Comparison of ENCODE assay signal across 24 mouse cellular contexts in the genomic region with DNA sequence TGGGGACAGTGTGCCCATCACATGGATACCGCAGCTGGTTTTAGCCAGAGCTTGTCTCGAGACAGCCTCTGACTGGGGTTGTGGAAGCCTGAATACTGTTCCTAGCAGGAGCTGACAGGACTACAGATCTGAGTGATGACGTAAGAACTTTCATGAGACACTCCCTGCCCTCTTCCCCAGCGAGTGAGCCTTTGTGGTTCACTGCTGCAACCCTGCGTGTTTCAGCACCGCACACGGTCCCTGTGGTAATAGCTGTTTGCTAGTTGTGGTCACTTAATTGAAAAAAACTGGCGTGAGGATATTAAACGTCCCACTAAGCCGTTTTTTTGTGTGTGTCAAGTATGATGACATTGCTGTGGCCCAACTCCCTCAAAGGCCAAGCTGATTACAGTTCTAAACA.
DNase-seq lines count a peak whose midpoint lies in the region; ATAC-seq lines count a peak whose summit lies in the region.
"Had no signal": no experiment of that assay in that cellular context is flagged by ENCODE, and none has a peak within 500 bp of the region (broad histone marks: within the 10 kb centered on the region; RNA-seq: fewer than 3 reads in every experiment).

No protein-coding gene starts in this region.

- no peak for DNase-seq in forebrain, embryonic 10.5 days (ENCODE audit: extremely low spot score, low spot score)
- no peak for DNase-seq in forebrain, embryonic 14.5 days (ENCODE audit: low spot score)
- no peak for DNase-seq in midbrain, embryonic 10.5 days (ENCODE audit: low spot score)
- no peak for DNase-seq in embryonic facial prominence, embryonic 14.5 days (ENCODE audit: low spot score)
- DNase-seq in thymus, postnatal 0 days (ENCODE audit: low spot score) = no peak
- no peak for DNase-seq in layer of hippocampus, postnatal 14 days (ENCODE audit: low spot score in 2 of 2)
- DNase-seq: adrenal gland, postnatal 36 days; B cell, adult 2 months; cerebellum, adult 18-20 months; cerebellum, postnatal 36 days; heart, postnatal 36 days; layer of hippocampus, postnatal 36 days; lung, adult 2 months; right cerebral cortex, postnatal 25 days; thymus, adult 18-20 months had no signal

- H3K4me1 ChIP-seq in forebrain, embryonic 10.5 days = peaks cover 47% of the 10 kb centered on the region
- no peaks in the 10 kb centered on the region for H3K4me1 ChIP-seq in forebrain, embryonic 14.5 days (ENCODE audit: control insufficient read depth, insufficient read depth, low read length)
- H3K4me1 ChIP-seq in midbrain, embryonic 12.5 days = peaks cover 11% of the 10 kb centered on the region; the same call in 1 of the 2 replicates
- H3K4me1 ChIP-seq in midbrain, embryonic 10.5 days = peaks cover 41% of the 10 kb centered on the region
- H3K4me1 ChIP-seq in embryonic facial prominence, embryonic 14.5 days (ENCODE audit: control insufficient read depth, insufficient read depth, low read length) = peaks cover 11% of the 10 kb centered on the region; the same call in 1 of the 2 replicates
- no peaks in the 10 kb centered on the region for H3K4me1 ChIP-seq in midbrain, embryonic 13.5 days (replicated peaks)
- H3K4me1 ChIP-seq: forebrain, embryonic 15.5 days; midbrain, embryonic 15.5 days had no signal

- no peak for ATAC-seq in forebrain, embryonic 14.5 days
- no peak for ATAC-seq in midbrain, embryonic 12.5 days (ENCODE audit: low FRiP score, low read depth)
- peak; percentile 17; the same call in 1 of the 2 replicates for ATAC-seq in embryonic facial prominence, embryonic 14.5 days (ENCODE audit: low read depth)
- ATAC-seq in midbrain, embryonic 13.5 days = no peak
- ATAC-seq: forebrain, embryonic 15.5 days; intestine, embryonic 15.5 days; midbrain, embryonic 15.5 days had no signal

- H3K4me2 ChIP-seq in forebrain, embryonic 14.5 days (ENCODE audit: low read length) = no peak overlapping the region
- no peak overlapping the region for H3K4me2 ChIP-seq in midbrain, embryonic 12.5 days (replicated peaks)
- no peak overlapping the region for H3K4me2 ChIP-seq in embryonic facial prominence, embryonic 14.5 days (ENCODE audit: low read depth, low read length)
- no peak overlapping the region for H3K4me2 ChIP-seq in midbrain, embryonic 13.5 days (replicated peaks)
- H3K4me2 ChIP-seq: forebrain, embryonic 15.5 days; hindbrain, embryonic 14.5 days; intestine, embryonic 15.5 days; kidney, embryonic 15.5 days; limb, embryonic 15.5 days; midbrain, embryonic 15.5 days had no signal

- peaks cover 94% of the 10 kb centered on the region for H3K27me3 ChIP-seq in forebrain, embryonic 10.5 days (ENCODE audit: poor library complexity, severe bottlenecking)
- H3K27me3 ChIP-seq in forebrain, embryonic 14.5 days (replicated peaks; ENCODE audit: control insufficient read depth, insufficient read depth, low read length) = peaks cover 3% of the 10 kb centered on the region; the same call in 1 of the 2 replicates
- peaks cover 51% of the 10 kb centered on the region for H3K27me3 ChIP-seq in midbrain, embryonic 12.5 days
- peaks cover 65% of the 10 kb centered on the region for H3K27me3 ChIP-seq in midbrain, embryonic 10.5 days (ENCODE audit: low read depth, poor library complexity, severe bottlenecking)
- H3K27me3 ChIP-seq in embryonic facial prominence, embryonic 14.5 days (replicated peaks; ENCODE audit: control insufficient read depth, insufficient read depth, low read length) = no peaks in the 10 kb centered on the region
- peaks cover 46% of the 10 kb centered on the region for H3K27me3 ChIP-seq in midbrain, embryonic 13.5 days
- H3K27me3 ChIP-seq: forebrain, embryonic 15.5 days; intestine, embryonic 15.5 days; kidney, embryonic 15.5 days had no signal

- WGBS in forebrain, embryonic 10.5 days = 86% methylated on average over 10 of the region's 10 CpGs
- WGBS in forebrain, embryonic 14.5 days = 79% methylated on average over 10 of the region's 10 CpGs
- WGBS in midbrain, embryonic 12.5 days = 81% methylated on average over 10 of the region's 10 CpGs
- WGBS in midbrain, embryonic 10.5 days = 88% methylated on average over 10 of the region's 10 CpGs
- 71% methylated on average over 10 of the region's 10 CpGs for WGBS in embryonic facial prominence, embryonic 14.5 days
- WGBS in midbrain, embryonic 13.5 days = 82% methylated on average over 10 of the region's 10 CpGs

- H3K9me3 ChIP-seq in forebrain, embryonic 10.5 days = no peaks in the 10 kb centered on the region
- no peaks in the 10 kb centered on the region for H3K9me3 ChIP-seq in forebrain, embryonic 14.5 days (replicated peaks; ENCODE audit: control insufficient read depth, low read length)
- H3K9me3 ChIP-seq in midbrain, embryonic 12.5 days = no peaks in the 10 kb centered on the region
- H3K9me3 ChIP-seq in midbrain, embryonic 10.5 days (replicated peaks) = no peaks in the 10 kb centered on the region
- H3K9me3 ChIP-seq in embryonic facial prominence, embryonic 14.5 days (ENCODE audit: control insufficient read depth, low read length) = no peaks in the 10 kb centered on the region
- H3K9me3 ChIP-seq in midbrain, embryonic 13.5 days = no peaks in the 10 kb centered on the region
- H3K9me3 ChIP-seq: forebrain, embryonic 15.5 days; intestine, embryonic 15.5 days; kidney, embryonic 15.5 days; limb, embryonic 15.5 days; midbrain, embryonic 15.5 days had no signal

- H3K36me3 ChIP-seq in forebrain, embryonic 10.5 days (replicated peaks) = no peaks in the 10 kb centered on the region
- no peaks in the 10 kb centered on the region for H3K36me3 ChIP-seq in forebrain, embryonic 14.5 days (ENCODE audit: control insufficient read depth, insufficient read depth, low read length)
- no peaks in the 10 kb centered on the region for H3K36me3 ChIP-seq in midbrain, embryonic 12.5 days
- no peaks in the 10 kb centered on the region for H3K36me3 ChIP-seq in midbrain, embryonic 10.5 days
- H3K36me3 ChIP-seq in embryonic facial prominence, embryonic 14.5 days (ENCODE audit: control insufficient read depth, insufficient read depth, low read length) = no peaks in the 10 kb centered on the region
- H3K36me3 ChIP-seq in midbrain, embryonic 13.5 days = no peaks in the 10 kb centered on the region
- H3K36me3 ChIP-seq: forebrain, embryonic 15.5 days; intestine, embryonic 15.5 days; kidney, embryonic 15.5 days; limb, embryonic 15.5 days; midbrain, embryonic 15.5 days had no signal

- 0 out of 2 replicates have a peak overlapping the region, but pooled peaks have one; percentile 25 for H3K27ac ChIP-seq in forebrain, embryonic 10.5 days
- H3K27ac ChIP-seq in forebrain, embryonic 14.5 days (ENCODE audit: low read depth, low read length) = no peak overlapping the region
- H3K27ac ChIP-seq in midbrain, embryonic 12.5 days (replicated peaks) = no peak overlapping the region
- H3K27ac ChIP-seq in midbrain, embryonic 10.5 days (replicated peaks) = no peak overlapping the region
- no peak overlapping the region for H3K27ac ChIP-seq in embryonic facial prominence, embryonic 14.5 days (replicated peaks; ENCODE audit: low read depth, low read length)
- H3K27ac ChIP-seq in midbrain, embryonic 13.5 days = no peak overlapping the region
- H3K27ac ChIP-seq: forebrain, embryonic 15.5 days; hindbrain, embryonic 14.5 days; intestine, embryonic 15.5 days; kidney, embryonic 15.5 days; limb, embryonic 15.5 days; midbrain, embryonic 15.5 days had no signal

- H3K9ac ChIP-seq in forebrain, embryonic 14.5 days (ENCODE audit: low read length) = no peak overlapping the region
- 0 out of 2 replicates have a peak overlapping the region, but pooled peaks have one; percentile 11 for H3K9ac ChIP-seq in midbrain, embryonic 12.5 days (replicated peaks)
- H3K9ac ChIP-seq in embryonic facial prominence, embryonic 14.5 days (ENCODE audit: low read depth, low read length) = no peak overlapping the region
- H3K9ac ChIP-seq in midbrain, embryonic 13.5 days (replicated peaks) = no peak overlapping the region
- H3K9ac ChIP-seq: forebrain, embryonic 15.5 days; hindbrain, embryonic 14.5 days; intestine, embryonic 15.5 days; kidney, embryonic 15.5 days; limb, embryonic 15.5 days; midbrain, embryonic 15.5 days had no signal

- no peak overlapping the region for H3K4me3 ChIP-seq in forebrain, embryonic 10.5 days
- H3K4me3 ChIP-seq in forebrain, embryonic 14.5 days (ENCODE audit: low read depth, low read length) = no peak overlapping the region
- H3K4me3 ChIP-seq in midbrain, embryonic 12.5 days = no peak overlapping the region
- H3K4me3 ChIP-seq in midbrain, embryonic 10.5 days = no peak overlapping the region
- no peak overlapping the region for H3K4me3 ChIP-seq in embryonic facial prominence, embryonic 14.5 days (ENCODE audit: low read depth, low read length)
- no peak overlapping the region for H3K4me3 ChIP-seq in midbrain, embryonic 13.5 days (replicated peaks)
- H3K4me3 ChIP-seq: erythroblast, embryonic 14.5 days; forebrain, embryonic 15.5 days; intestine, embryonic 15.5 days; kidney, embryonic 15.5 days; limb, embryonic 15.5 days; midbrain, embryonic 15.5 days had no signal
